Comparison of ENCODE assay signal across 14 mouse cellular contexts in the genomic region with DNA sequence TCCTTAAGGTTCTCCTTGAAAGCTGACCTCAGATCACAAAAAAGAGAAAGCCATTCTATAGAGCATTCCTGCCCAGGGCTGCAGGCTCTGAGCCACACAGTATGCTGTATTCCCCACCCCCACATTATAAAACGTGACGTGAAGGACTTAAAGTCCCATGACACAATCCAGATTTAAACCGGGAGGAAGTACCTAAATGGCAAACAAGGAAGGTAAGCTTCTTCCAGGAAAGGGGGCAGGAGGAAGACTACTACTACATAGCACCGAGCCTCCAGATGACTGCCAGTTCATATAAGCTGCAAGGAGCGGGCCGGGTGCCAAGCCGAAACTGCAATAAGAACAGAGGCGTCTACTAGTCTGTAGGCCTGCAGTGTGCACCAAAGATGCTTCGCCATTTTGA. TPM values are rescaled to one million over a fixed set of nuclear protein-coding genes. Genes with fewer than 3 reads are reported as not detected.
DNase-seq lines count a peak whose midpoint lies in the region; ATAC-seq lines count a peak whose summit lies in the region.
"Had no signal": no experiment of that assay in that cellular context is flagged by ENCODE, and none has a peak within 500 bp of the region (broad histone marks: within the 10 kb centered on the region; RNA-seq: fewer than 3 reads in every experiment).

No protein-coding gene starts in this region.

- peaks cover 26% of the 10 kb centered on the region for H3K4me1 ChIP-seq in forebrain, embryonic 12.5 days
- H3K4me1 ChIP-seq in forebrain, embryonic 11.5 days (replicated peaks; ENCODE audit: control insufficient read depth, insufficient read depth, low read length) = peaks cover 7% of the 10 kb centered on the region; the same call in 1 of the 2 replicates
- H3K4me1 ChIP-seq in limb, embryonic 12.5 days (replicated peaks) = peaks cover 2% of the 10 kb centered on the region; the same call in 1 of the 2 replicates
- H3K4me1 ChIP-seq in limb, embryonic 10.5 days = no peaks in the 10 kb centered on the region
- H3K4me1 ChIP-seq in midbrain, embryonic 14.5 days (ENCODE audit: control insufficient read depth, insufficient read depth, low read length) = 0 out of 2 replicates have a peak, but pooled peaks cover 4% of the 10 kb centered on the region

- H3K36me3 ChIP-seq in forebrain, embryonic 12.5 days (replicated peaks) = 0 out of 2 replicates have a peak, but pooled peaks cover under 1% of the 10 kb centered on the region
- H3K36me3 ChIP-seq in forebrain, embryonic 11.5 days (ENCODE audit: control insufficient read depth, insufficient read depth, low read length) = no peaks in the 10 kb centered on the region
- 0 out of 2 replicates have a peak, but pooled peaks cover 4% of the 10 kb centered on the region for H3K36me3 ChIP-seq in limb, embryonic 12.5 days
- H3K36me3 ChIP-seq in limb, embryonic 10.5 days = peaks cover 7% of the 10 kb centered on the region
- no peaks in the 10 kb centered on the region for H3K36me3 ChIP-seq in midbrain, embryonic 14.5 days (ENCODE audit: control insufficient read depth, insufficient read depth, low read length)

- H3K27ac ChIP-seq in forebrain, embryonic 12.5 days = no peak overlapping the region
- no peak overlapping the region for H3K27ac ChIP-seq in forebrain, embryonic 11.5 days (ENCODE audit: low read depth, low read length)
- H3K27ac ChIP-seq in limb, embryonic 12.5 days = peak overlapping the region; percentile 42; the same call in 1 of the 2 replicates
- no peak overlapping the region for H3K27ac ChIP-seq in limb, embryonic 10.5 days
- no peak overlapping the region for H3K27ac ChIP-seq in midbrain, embryonic 14.5 days (replicated peaks; ENCODE audit: low read depth, low read length)
- H3K27ac ChIP-seq: macrophage had no signal

- no peak for DNase-seq in forebrain, embryonic 11.5 days (ENCODE audit: low spot score)
- no peak for DNase-seq in limb, embryonic 10.5 days (ENCODE audit: low spot score)
- peak; percentile 15 for DNase-seq in brain, adult 2 months (ENCODE audit: low read depth, low spot score)
- peak; percentile 49 for DNase-seq in midbrain, embryonic 14.5 days
- no peak for DNase-seq in kidney, adult 9 months
- no peak for DNase-seq in thymus, postnatal 0 days (ENCODE audit: low spot score)
- DNase-seq: adrenal gland, adult 8-10 months; heart, postnatal 14 days; kidney, adult 18-20 months; kidney, postnatal 36 days; liver, postnatal 0 days had no signal

- WGBS in forebrain, embryonic 12.5 days = 57% methylated on average over 9 of the region's 9 CpGs
- 58% methylated on average over 9 of the region's 9 CpGs for WGBS in forebrain, embryonic 11.5 days
- 74% methylated on average over 9 of the region's 9 CpGs for WGBS in limb, embryonic 12.5 days
- WGBS in limb, embryonic 10.5 days = 86% methylated on average over 9 of the region's 9 CpGs
- 45% methylated on average over 9 of the region's 9 CpGs for WGBS in midbrain, embryonic 14.5 days

- H3K27me3 ChIP-seq in forebrain, embryonic 12.5 days = peaks cover 69% of the 10 kb centered on the region
- peaks cover 39% of the 10 kb centered on the region for H3K27me3 ChIP-seq in forebrain, embryonic 11.5 days (ENCODE audit: control insufficient read depth, insufficient read depth, low read length)
- no peaks in the 10 kb centered on the region for H3K27me3 ChIP-seq in limb, embryonic 12.5 days
- H3K27me3 ChIP-seq in limb, embryonic 10.5 days (ENCODE audit: low read depth, poor library complexity, severe bottlenecking) = no peaks in the 10 kb centered on the region
- peaks cover 52% of the 10 kb centered on the region for H3K27me3 ChIP-seq in midbrain, embryonic 14.5 days (ENCODE audit: control insufficient read depth, insufficient read depth, low read length)

- H3K4me2 ChIP-seq in forebrain, embryonic 12.5 days = no peak overlapping the region
- no peak overlapping the region for H3K4me2 ChIP-seq in forebrain, embryonic 11.5 days (ENCODE audit: low read depth, low read length, severe bottlenecking)
- H3K4me2 ChIP-seq in limb, embryonic 12.5 days = no peak overlapping the region
- H3K4me2 ChIP-seq in midbrain, embryonic 14.5 days (ENCODE audit: low read length) = no peak overlapping the region

- no peaks in the 10 kb centered on the region for H3K9me3 ChIP-seq in forebrain, embryonic 12.5 days
- H3K9me3 ChIP-seq in forebrain, embryonic 11.5 days (ENCODE audit: control insufficient read depth, low read length) = no peaks in the 10 kb centered on the region
- no peaks in the 10 kb centered on the region for H3K9me3 ChIP-seq in limb, embryonic 12.5 days
- H3K9me3 ChIP-seq in limb, embryonic 10.5 days (replicated peaks) = no peaks in the 10 kb centered on the region
- H3K9me3 ChIP-seq in midbrain, embryonic 14.5 days (ENCODE audit: control insufficient read depth, low read length) = no peaks in the 10 kb centered on the region

- H3K4me3 ChIP-seq in forebrain, embryonic 12.5 days (replicated peaks) = no peak overlapping the region
- no peak overlapping the region for H3K4me3 ChIP-seq in forebrain, embryonic 11.5 days (ENCODE audit: low read depth, low read length)
- no peak overlapping the region for H3K4me3 ChIP-seq in limb, embryonic 12.5 days (replicated peaks)
- no peak overlapping the region for H3K4me3 ChIP-seq in limb, embryonic 10.5 days
- H3K4me3 ChIP-seq in midbrain, embryonic 14.5 days (replicated peaks; ENCODE audit: low read depth, low read length) = no peak overlapping the region

- no peak overlapping the region for H3K9ac ChIP-seq in forebrain, embryonic 12.5 days
- H3K9ac ChIP-seq in forebrain, embryonic 11.5 days (ENCODE audit: low read length) = no peak overlapping the region
- no peak overlapping the region for H3K9ac ChIP-seq in limb, embryonic 12.5 days (replicated peaks)
- no peak overlapping the region for H3K9ac ChIP-seq in midbrain, embryonic 14.5 days (replicated peaks; ENCODE audit: low read length)
- H3K9ac ChIP-seq: liver, postnatal 0 days had no signal

- 0 out of 2 replicates have a peak, but pooled peaks have one; percentile 34 for ATAC-seq in forebrain, embryonic 12.5 days (ENCODE audit: low FRiP score)
- no peak for ATAC-seq in forebrain, embryonic 11.5 days (replicated peaks; ENCODE audit: low FRiP score)
- no peak for ATAC-seq in limb, embryonic 12.5 days (ENCODE audit: insufficient number of reproducible peaks, insufficient read depth, low FRiP score, low TSS enrichment, low read depth)
- no peak for ATAC-seq in midbrain, embryonic 14.5 days (ENCODE audit: low FRiP score, low TSS enrichment)
- ATAC-seq: liver, postnatal 0 days had no signal

RNA-seq across cellular contexts. Expression of a gene that starts 7.8 kb away (rescaled TPM):
- 16.8 and 21.9 TPM in 2 replicates for polyA plus RNA-seq in forebrain, embryonic 12.5 days (2016; fragmentation: Nextera tagmentation; extraction: Ambion mirVana)
- polyA plus RNA-seq in forebrain, embryonic 11.5 days (2014; fragmentation: Nextera tagmentation; extraction: Ambion mirVana) = 12.5 and 12.8 TPM in 2 replicates
- 14.6 and 15.0 TPM in 2 replicates for polyA plus RNA-seq in limb, embryonic 12.5 days (2016; fragmentation: Nextera tagmentation; extraction: Ambion mirVana)
- 10.6 and 13.8 TPM in 2 replicates for polyA plus RNA-seq in limb, embryonic 10.5 days (2016; fragmentation: Nextera tagmentation; extraction: Ambion mirVana)
- 3.6 and 6.0 TPM in 2 replicates for polyA plus RNA-seq in midbrain, embryonic 14.5 days (2014; fragmentation: Nextera tagmentation; extraction: Ambion mirVana)
- 7.9 and 10.4 TPM in 2 replicates for polyA plus RNA-seq in thymus, postnatal 0 days (2015; fragmentation: Nextera tagmentation; extraction: Ambion mirVana)

Comparison
In these comparisons a context has a peak if more than half of its experiments do, and no peak if none do; other contexts are left out.
1. DNase-seq: peak in brain, adult 2 months (single experiment) and midbrain, embryonic 14.5 days (single experiment); none in forebrain, embryonic 11.5 days (single experiment), limb, embryonic 10.5 days (single experiment), kidney, adult 9 months (single experiment) and thymus, postnatal 0 days (single experiment).